Mouse (Mus musculus): ENCODE data around the gene Tsga13. TPM values are rescaled to one million over a fixed set of nuclear protein-coding genes. Genes with fewer than 3 reads are reported as not detected.

Tsga13 gene
- total and polyA plus RNA-seq, 3 experiments = not detected

GRCm38 (mm10) chr6:30896986-30897327 lies 18.4 kb downstream of the Tsga13 start:
- DNase-seq (ENCODE audit: low spot score) (no peak), ATAC-seq (ENCODE audit: extremely low read depth, insufficient number of reproducible peaks, low FRiP score, poor library complexity, severe bottlenecking) (no peak)
- Histone ChIP-seq H3K9me3 (replicated peaks) (no peaks in the 10 kb centered on the region), H3K27me3 (ENCODE audit: insufficient read depth, low read length) (peaks cover 3% of the 10 kb centered on the region; the same call in 1 of the 2 replicates), H3K4me1 (ENCODE audit: insufficient read depth, low read depth, low read length) (peaks cover 20% of the 10 kb centered on the region), H3K36me3 (replicated peaks) (peaks cover 10% of the 10 kb centered on the region), H3K4me3 (ENCODE audit: low read depth, low read length) (peak overlapping the region; percentile 82; the same call in 1 of the 2 replicates)
- TF ChIP-seq CTCF (IDR thresholded peaks at IDR 0.05; ENCODE audit: low read depth, low read length) (no peak), TAL1 (conservative IDR thresholded peaks at IDR 0.05; ENCODE audit: low read depth, low read length) (no peak), GATA2 (IDR thresholded peaks at IDR 0.05; ENCODE audit: borderline replicate concordance, low read depth, low read length) (no peak), POLR2AphosphoS5 (IDR thresholded peaks at IDR 0.05; ENCODE audit: insufficient replicate concordance, low read depth, low read length) (no peak), GATA1 (IDR thresholded peaks at IDR 0.05; ENCODE audit: borderline replicate concordance, low read length) (no peak)

- Histone ChIP-seq H3K27me3 (ENCODE audit: insufficient read depth, low read length) (no peaks in the 10 kb centered on the region), H3K36me3 (replicated peaks) (peaks cover 14% of the 10 kb centered on the region), H3K9me3 (replicated peaks) (no peaks in the 10 kb centered on the region), H3K4me1 (ENCODE audit: insufficient read depth, low read depth, low read length) (peaks cover 20% of the 10 kb centered on the region), H3K4me3 (ENCODE audit: low read depth, low read length) (peak within 1 kb of the TSS; percentile 82)
- TF ChIP-seq POLR2AphosphoS5 (IDR thresholded peaks at IDR 0.05; ENCODE audit: insufficient replicate concordance, low read depth, low read length) = no peak
- no peak for TF ChIP-seq GATA1 (IDR thresholded peaks at IDR 0.05; ENCODE audit: borderline replicate concordance, low read length)
- TF ChIP-seq TAL1 (conservative IDR thresholded peaks at IDR 0.05; ENCODE audit: low read depth, low read length) = no peak
- no peak for TF ChIP-seq GATA2 (IDR thresholded peaks at IDR 0.05; ENCODE audit: borderline replicate concordance, low read depth, low read length)
- no peak for TF ChIP-seq CTCF (IDR thresholded peaks at IDR 0.05; ENCODE audit: low read depth, low read length)
- peak; percentile 99 for DNase-seq (ENCODE audit: low spot score)
- peak; percentile 87 for ATAC-seq (ENCODE audit: extremely low read depth, insufficient number of reproducible peaks, low FRiP score, poor library complexity, severe bottlenecking)
Measured at GRCm38 (mm10) chr6:30896195-30896985, 19.0 kb downstream of the Tsga13 start, which contains the start of gene Copg2. Gene Copg2 (minus strand): TSS chr6:30896794.

GRCm38 (mm10) chr6:30895819-30896194 lies 19.6 kb downstream of the Tsga13 start:
- DNase-seq (ENCODE audit: low spot score) (no peak), ATAC-seq (ENCODE audit: extremely low read depth, insufficient number of reproducible peaks, low FRiP score, poor library complexity, severe bottlenecking) (no peak)
- Histone ChIP-seq H3K36me3 (replicated peaks) (peaks cover 17% of the 10 kb centered on the region), H3K4me3 (ENCODE audit: low read depth, low read length) (peak overlapping the region; percentile 82), H3K27me3 (ENCODE audit: insufficient read depth, low read length) (no peaks in the 10 kb centered on the region), H3K4me1 (ENCODE audit: insufficient read depth, low read depth, low read length) (peaks cover 20% of the 10 kb centered on the region), H3K9me3 (replicated peaks) (no peaks in the 10 kb centered on the region)
- TF ChIP-seq GATA1 (IDR thresholded peaks at IDR 0.05; ENCODE audit: borderline replicate concordance, low read length) (no peak), CTCF (IDR thresholded peaks at IDR 0.05; ENCODE audit: low read depth, low read length) (no peak), TAL1 (conservative IDR thresholded peaks at IDR 0.05; ENCODE audit: low read depth, low read length) (no peak), GATA2 (IDR thresholded peaks at IDR 0.05; ENCODE audit: borderline replicate concordance, low read depth, low read length) (no peak), POLR2AphosphoS5 (IDR thresholded peaks at IDR 0.05; ENCODE audit: insufficient replicate concordance, low read depth, low read length) (no peak)

- no peak for TF ChIP-seq GATA2 (IDR thresholded peaks at IDR 0.05; ENCODE audit: borderline replicate concordance, low read depth, low read length)
- TF ChIP-seq POLR2AphosphoS5 (IDR thresholded peaks at IDR 0.05; ENCODE audit: insufficient replicate concordance, low read depth, low read length) = no peak
- TF ChIP-seq GATA1 (IDR thresholded peaks at IDR 0.05; ENCODE audit: borderline replicate concordance, low read length) = no peak
- TF ChIP-seq TAL1 (conservative IDR thresholded peaks at IDR 0.05; ENCODE audit: low read depth, low read length) = no peak
- TF ChIP-seq CTCF (IDR thresholded peaks at IDR 0.05; ENCODE audit: low read depth, low read length) = no peak
- DNase-seq (ENCODE audit: low spot score) (no peak), ATAC-seq (ENCODE audit: extremely low read depth, insufficient number of reproducible peaks, low FRiP score, poor library complexity, severe bottlenecking) (no peak)
- no peaks in the 10 kb centered on the region for H3K27me3 ChIP-seq (ENCODE audit: insufficient read depth, low read length)
- H3K4me1 ChIP-seq (ENCODE audit: insufficient read depth, low read depth, low read length) = peaks cover 20% of the 10 kb centered on the region
- no peak overlapping the region for H3K4me3 ChIP-seq (ENCODE audit: low read depth, low read length)
- H3K36me3 ChIP-seq (replicated peaks) = peaks cover 36% of the 10 kb centered on the region
- no peaks in the 10 kb centered on the region for H3K9me3 ChIP-seq (replicated peaks)
Measured at GRCm38 (mm10) chr6:30893081-30893480, 22.3 kb downstream of the Tsga13 start.

GRCm38 (mm10) chr6:30891761-30892160 lies 23.6 kb downstream of the Tsga13 start:
- Histone ChIP-seq H3K27me3 (ENCODE audit: insufficient read depth, low read length) (no peaks in the 10 kb centered on the region), H3K9me3 (replicated peaks) (no peaks in the 10 kb centered on the region), H3K36me3 (replicated peaks) (peaks cover 43% of the 10 kb centered on the region), H3K4me1 (ENCODE audit: insufficient read depth, low read depth, low read length) (peaks cover 9% of the 10 kb centered on the region), H3K4me3 (ENCODE audit: low read depth, low read length) (no peak overlapping the region)
- no peak for ATAC-seq (ENCODE audit: extremely low read depth, insufficient number of reproducible peaks, low FRiP score, poor library complexity, severe bottlenecking)
- no peak for TF ChIP-seq POLR2AphosphoS5 (IDR thresholded peaks at IDR 0.05; ENCODE audit: insufficient replicate concordance, low read depth, low read length)
- TF ChIP-seq TAL1 (conservative IDR thresholded peaks at IDR 0.05; ENCODE audit: low read depth, low read length) = no peak
- no peak for TF ChIP-seq GATA2 (IDR thresholded peaks at IDR 0.05; ENCODE audit: borderline replicate concordance, low read depth, low read length)
- TF ChIP-seq CTCF (IDR thresholded peaks at IDR 0.05; ENCODE audit: low read depth, low read length) = no peak
- no peak for TF ChIP-seq GATA1 (IDR thresholded peaks at IDR 0.05; ENCODE audit: borderline replicate concordance, low read length)
- DNase-seq (ENCODE audit: low spot score) = no peak

DNA sequence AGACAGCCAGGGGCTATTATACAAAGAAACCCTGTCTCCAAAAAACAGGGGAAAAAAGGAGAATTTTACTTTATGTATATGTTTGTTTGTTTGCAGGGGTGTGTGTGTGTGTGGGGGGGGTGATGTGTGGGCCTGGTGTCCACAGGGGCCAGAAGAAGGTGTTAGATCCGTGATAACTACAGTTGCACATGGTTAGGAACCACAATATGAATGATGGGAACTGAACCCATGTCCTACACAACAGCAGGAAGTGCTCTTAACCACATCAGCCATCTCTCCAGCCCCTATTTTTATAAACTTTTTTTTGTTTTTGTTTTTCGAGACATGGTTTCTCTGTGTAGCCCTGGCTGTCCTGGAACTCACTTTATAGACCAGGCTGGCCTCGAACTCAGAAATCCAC lies 30.5 kb downstream of the Tsga13 start:
- H3K9me3 ChIP-seq (replicated peaks) = no peaks in the 10 kb centered on the region
- ATAC-seq (ENCODE audit: extremely low read depth, insufficient number of reproducible peaks, low FRiP score, poor library complexity, severe bottlenecking) (no peak), DNase-seq (ENCODE audit: low spot score) (no peak)
- peaks cover 50% of the 10 kb centered on the region for H3K36me3 ChIP-seq (replicated peaks)
- H3K27me3 ChIP-seq (ENCODE audit: insufficient read depth, low read length) = no peaks in the 10 kb centered on the region
- no peak overlapping the region for H3K4me3 ChIP-seq (ENCODE audit: low read depth, low read length)
- TF ChIP-seq GATA2 (IDR thresholded peaks at IDR 0.05; ENCODE audit: borderline replicate concordance, low read depth, low read length) = no peak
- TF ChIP-seq TAL1 (conservative IDR thresholded peaks at IDR 0.05; ENCODE audit: low read depth, low read length) = no peak
- no peak for TF ChIP-seq POLR2AphosphoS5 (IDR thresholded peaks at IDR 0.05; ENCODE audit: insufficient replicate concordance, low read depth, low read length)
- TF ChIP-seq GATA1 (IDR thresholded peaks at IDR 0.05; ENCODE audit: borderline replicate concordance, low read length) = no peak
- no peak for TF ChIP-seq CTCF (IDR thresholded peaks at IDR 0.05; ENCODE audit: low read depth, low read length)
- no peaks in the 10 kb centered on the region for H3K4me1 ChIP-seq (ENCODE audit: insufficient read depth, low read depth, low read length)
